Mouse (Mus musculus) CH12F3 (cell line): ENCODE measurements at regions not wholly inside any gene's neighbourhood (a gene's known extent, or its start where the extent isn't known, plus 50 kb on each side); places are given as distances from the start of the nearest gene placed in this dataset.

Experiments used
- in situ Hi-C: fragments of 300-500 bp; cut with MboI; formaldehyde crosslinking; loops from 2 replicates; pipeline ENCODE4 v1.14.3; 2020; ENCODE audit warnings: low sequenced_read_pairs

GRCm38 (mm10) chr5:111891261-111891693 lies 157.6 kb downstream of the Gm26897 start:
- in situ Hi-C loops: no loop called here

- in situ Hi-C loops: no loop called here
These were observed 159.2 kb downstream of the Gm26897 start for GRCm38 (mm10) chr5:111892956-111893355.

DNA sequence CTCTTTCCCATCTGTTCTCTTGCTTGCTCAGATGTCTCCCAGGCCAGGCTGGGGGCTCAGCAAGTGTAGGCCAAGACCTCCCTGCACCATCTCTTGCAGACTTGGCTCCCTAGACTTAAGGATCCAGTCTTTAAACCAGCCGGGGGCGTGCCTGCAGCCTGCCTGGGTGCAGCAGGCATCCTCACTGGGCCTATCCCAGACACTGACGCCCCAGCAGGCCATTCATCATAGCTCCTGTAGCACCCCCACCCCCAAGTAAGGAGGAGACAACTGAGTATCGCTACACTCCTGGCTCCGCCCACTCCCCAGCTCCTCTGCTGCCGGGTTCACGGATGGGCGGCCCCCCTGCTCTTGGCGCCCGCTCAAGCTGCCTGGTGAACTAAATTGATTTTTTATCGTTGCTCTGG lies 160.2 kb downstream of the Gm26897 start:
- in situ Hi-C loops: no loop called here

GRCm38 (mm10) chr5:111897568-111897967 lies 163.8 kb downstream of the Gm26897 start:
- in situ Hi-C loops: no loop called here

DNA sequence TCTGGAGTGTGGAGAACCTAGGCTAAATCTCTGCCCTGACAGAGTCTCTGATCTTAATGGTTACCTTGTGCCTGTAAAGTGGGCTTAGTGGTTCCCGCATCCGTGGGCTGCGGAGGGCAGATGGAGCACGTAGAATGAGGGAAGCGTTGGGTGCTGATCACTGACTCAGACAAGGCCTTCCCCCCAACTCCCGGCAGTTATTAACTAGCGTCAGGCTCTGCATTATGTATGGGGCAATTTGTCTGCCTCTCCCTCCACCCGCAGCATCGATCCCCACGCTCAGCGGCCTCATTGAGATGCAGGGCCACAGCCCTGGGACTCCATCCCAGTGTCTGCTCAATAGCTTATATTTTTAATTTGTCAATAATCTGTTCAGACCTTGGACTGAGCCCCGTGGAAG lies 164.8 kb downstream of the Gm26897 start:
- in situ Hi-C loops: no loop called here

- in situ Hi-C loops: no loop called here
These were observed 167.5 kb downstream of the Gm26897 start for GRCm38 (mm10) chr5:111901197-111901596.

DNA sequence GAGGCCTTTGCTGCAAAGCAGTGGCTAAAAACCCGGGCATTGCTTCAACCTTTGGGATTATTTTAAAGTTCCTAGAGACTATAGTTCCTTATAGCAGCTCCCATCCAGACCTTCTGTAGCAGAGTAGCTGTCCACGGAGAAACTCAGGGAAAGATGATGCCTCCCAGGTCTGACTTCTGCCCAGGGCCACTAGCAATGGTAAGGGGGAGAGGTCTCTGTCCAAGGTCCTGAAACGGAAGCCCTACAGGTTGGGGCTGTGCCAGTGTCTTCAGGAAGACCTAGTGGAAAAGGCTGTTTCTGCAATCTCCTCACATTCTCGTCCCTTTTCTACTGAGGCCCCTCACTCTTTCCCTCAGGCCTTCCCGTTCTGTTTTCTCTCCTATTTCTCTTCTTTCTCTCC lies 168.0 kb downstream of the Gm26897 start:
- in situ Hi-C loops: no loop called here

- in situ Hi-C loops: no loop called here
These were observed 174.4 kb downstream of the Gm26897 start for GRCm38 (mm10) chr5:111908085-111908484.

GRCm38 (mm10) chr5:111910514-111910913 lies 176.8 kb downstream of the Gm26897 start:
- in situ Hi-C loops: no loop called here

- in situ Hi-C loops: no loop called here
These were observed 179.6 kb downstream of the Gm26897 start for GRCm38 (mm10) chr5:111913354-111913753.

GRCm38 (mm10) chr5:111914296-111914695 lies 180.6 kb downstream of the Gm26897 start:
- in situ Hi-C loops: no loop called here

- in situ Hi-C loops: no loop called here
These were observed 184.0 kb downstream of the Gm26897 start for GRCm38 (mm10) chr5:111917643-111918252.

DNA sequence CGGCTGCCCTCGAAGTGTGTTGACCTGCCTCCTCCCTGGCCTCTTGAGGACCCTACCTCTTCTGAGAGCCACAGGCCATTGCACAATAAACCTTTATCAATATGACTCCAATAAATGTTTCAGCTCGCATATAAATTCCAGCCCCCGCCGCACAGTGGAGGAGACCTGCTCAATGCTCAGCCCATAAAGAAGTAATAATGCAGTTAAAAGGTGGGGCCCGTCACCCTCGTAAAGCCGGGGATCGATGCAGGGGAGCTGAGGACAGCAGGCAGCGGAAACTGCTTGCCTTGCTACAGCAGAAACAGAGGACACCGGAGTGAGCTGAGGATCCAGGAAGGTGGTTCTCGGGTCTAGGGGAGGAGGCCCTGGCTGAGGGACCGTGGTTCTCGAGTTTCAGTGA lies 185.2 kb downstream of the Gm26897 start:
- in situ Hi-C loops: no loop called here

GRCm38 (mm10) chr5:111922991-111923701 lies 189.4 kb downstream of the Gm26897 start:
- in situ Hi-C loops: no loop called here

GRCm38 (mm10) chr5:111925757-111926156 lies 192.0 kb downstream of the Gm26897 start:
- in situ Hi-C loops: no loop called here

GRCm38 (mm10) chr5:111929180-111929990 lies 195.7 kb downstream of the Gm26897 start:
- in situ Hi-C loops: no loop called here

DNA sequence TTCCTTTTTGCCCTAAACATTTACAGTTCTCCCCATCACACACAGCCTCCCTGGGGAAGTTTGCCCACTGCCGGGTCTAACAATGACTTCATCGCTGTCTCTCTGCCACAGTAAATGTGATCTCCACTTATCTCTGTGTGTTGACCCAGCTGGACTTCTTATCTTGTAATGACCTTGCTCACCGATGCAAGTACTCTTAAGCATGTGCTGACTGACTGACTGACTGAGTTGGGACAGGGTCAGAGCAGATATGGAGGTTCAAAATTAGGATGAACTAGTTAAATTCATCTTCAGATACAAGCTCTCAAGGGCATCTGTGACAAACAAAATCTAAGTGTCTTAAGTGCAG lies 196.2 kb downstream of the Gm26897 start:
- in situ Hi-C loops: no loop called here

DNA sequence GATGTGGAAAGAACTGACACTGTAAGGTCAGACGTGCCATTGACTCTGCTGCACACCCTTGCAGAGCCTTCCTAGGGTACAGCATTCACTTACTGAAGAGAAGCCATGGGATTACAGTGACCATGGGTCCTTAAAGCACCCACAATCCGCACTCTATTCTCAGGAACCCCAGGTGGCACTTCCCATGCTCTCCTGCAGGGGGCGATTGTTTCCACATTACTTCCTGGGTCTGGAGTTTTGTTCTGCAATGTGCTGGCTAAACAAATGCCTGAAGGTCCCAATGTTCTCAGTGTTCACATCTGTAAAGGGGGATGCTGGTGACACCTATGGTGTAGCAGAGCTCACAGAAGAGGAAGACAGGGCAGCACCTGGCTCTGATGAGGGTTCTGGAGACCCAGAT lies 198.0 kb downstream of the Gm26897 start:
- in situ Hi-C loops: no loop called here

- in situ Hi-C loops: no loop called here
These were observed 201.8 kb downstream of the Gm26897 start for GRCm38 (mm10) chr5:111935381-111936134.

- in situ Hi-C loops: no loop called here
These were observed 208.1 kb downstream of the Gm26897 start for GRCm38 (mm10) chr5:111941831-111942230.

DNA sequence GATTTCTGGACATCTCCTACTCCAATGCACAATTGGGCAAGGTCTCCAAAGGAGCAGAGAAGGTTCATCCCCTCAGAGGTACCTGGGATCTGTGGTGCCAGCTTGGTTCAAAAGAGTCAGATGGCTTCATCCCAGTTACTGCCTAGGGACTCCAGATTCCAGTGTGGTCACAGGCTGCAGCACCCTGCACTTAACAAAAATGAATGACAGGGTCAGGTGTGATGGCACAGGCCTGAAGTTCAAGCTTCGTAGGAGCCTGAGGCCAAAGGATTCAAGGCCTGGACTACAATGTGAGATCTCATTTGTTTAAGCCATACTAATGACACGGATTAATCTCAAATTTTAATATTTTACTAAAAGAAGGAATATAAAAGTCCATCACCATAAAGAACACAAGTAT lies 209.1 kb downstream of the Gm26897 start:
- in situ Hi-C loops: no loop called here
